ENCODE assay signal across 15 mouse cellular contexts in the genomic region with DNA sequence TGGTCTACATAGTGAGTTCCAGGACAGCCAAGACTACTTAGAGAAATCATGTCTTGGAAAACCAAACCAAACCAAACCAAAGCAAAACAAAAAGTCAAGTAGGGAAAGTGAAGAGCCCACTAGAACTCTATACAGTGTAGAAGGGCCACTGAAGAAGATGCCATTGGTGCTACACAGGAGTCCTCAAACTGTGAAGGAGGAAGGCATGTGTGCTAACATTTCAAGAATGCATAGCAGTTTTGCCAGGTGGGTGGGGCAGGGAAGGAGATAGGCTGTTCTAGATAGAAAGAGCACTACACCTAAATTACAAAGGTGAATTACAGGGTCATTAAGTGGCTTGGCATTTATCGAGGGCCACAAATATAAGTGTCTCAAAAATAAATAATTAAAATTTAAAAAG. TPM values are rescaled to one million over a fixed set of nuclear protein-coding genes. Genes with fewer than 3 reads are reported as not detected.
"Had no signal": no experiment of that assay in that cellular context is flagged by ENCODE, and none has a peak within 500 bp of the region (broad histone marks: within the 10 kb centered on the region; RNA-seq: fewer than 3 reads in every experiment).

No protein-coding gene starts in this region.

- H3K4me1 ChIP-seq: limb, embryonic 12.5 days; limb, embryonic 15.5 days; midbrain, embryonic 12.5 days; midbrain, embryonic 15.5 days; neural tube, embryonic 12.5 days; neural tube, embryonic 15.5 days; stomach, embryonic 15.5 days had no signal

- DNase-seq: kidney, adult 2 months; kidney, postnatal 36 days; left cerebral cortex, postnatal 4 days; liver, postnatal 0 days; right cerebral cortex, postnatal 25 days; spleen, adult 18-20 months; thymus, postnatal 36 days had no signal

- H3K4me3 ChIP-seq: limb, embryonic 12.5 days; limb, embryonic 15.5 days; midbrain, embryonic 12.5 days; midbrain, embryonic 15.5 days; neural tube, embryonic 12.5 days; neural tube, embryonic 15.5 days; stomach, embryonic 15.5 days had no signal

RNA-seq across cellular contexts. Expression of a gene that starts 22.9 kb away (rescaled TPM):
- polyA plus RNA-seq: inflammation-experienced regulatory T-cells, adult 6 months had no signal
